Mouse (Mus musculus): ENCODE measurements around the gene Supt16. TPM values are rescaled to one million over a fixed set of nuclear protein-coding genes. Genes with fewer than 3 reads are reported as not detected.
A peak's percentile ranks its signal among the peaks of the same experiment; 100 is the strongest.

The Supt16 gene
- 52.1 and 58.6 TPM in 2 replicates for polyA plus RNA-seq (2014; fragmentation: Nextera tagmentation; extraction: Ambion mirVana)

GRCm38 (mm10) chr14:52197156-52197878, at the start of gene Supt16:
TSS of gene Supt16 (minus strand) at chr14:52197416.
- WGBS, result under 1% methylated on average over 59 of the region's 59 CpGs
- Histone ChIP-seq H3K4me3 (ENCODE audit: low read depth, low read length) (peak within 1 kb of the TSS; percentile 99), H3K4me2 (peak within 1 kb of the TSS; percentile 65), H3K36me3 (ENCODE audit: control insufficient read depth, insufficient read depth, low read length) (peaks cover 21% of the 10 kb centered on the region), H3K9me3 (ENCODE audit: control insufficient read depth, low read length) (no peaks in the 10 kb centered on the region), H3K4me1 (replicated peaks; ENCODE audit: control insufficient read depth, insufficient read depth, low read length) (peaks cover 18% of the 10 kb centered on the region), H3K27ac (ENCODE audit: low read depth, low read length) (peak within 1 kb of the TSS; percentile 98), H3K27me3 (replicated peaks; ENCODE audit: control insufficient read depth, insufficient read depth, low read length) (no peaks in the 10 kb centered on the region), H3K9ac (ENCODE audit: low read depth, low read length) (peak within 1 kb of the TSS; percentile 98)
- DNase-seq (ENCODE audit: low spot score) (peak; percentile 88), ATAC-seq (replicated peaks; ENCODE audit: low FRiP score) (peak; percentile 90)

- no peak overlapping the region for H3K4me2 ChIP-seq
- H3K9me3 ChIP-seq (ENCODE audit: control insufficient read depth, low read length), result no peaks in the 10 kb centered on the region
- no peak for ATAC-seq (replicated peaks; ENCODE audit: low FRiP score)
- H3K4me1 ChIP-seq (replicated peaks; ENCODE audit: control insufficient read depth, insufficient read depth, low read length), result peaks cover 18% of the 10 kb centered on the region
- no peak for DNase-seq (ENCODE audit: low spot score)
- no peaks in the 10 kb centered on the region for H3K27me3 ChIP-seq (replicated peaks; ENCODE audit: control insufficient read depth, insufficient read depth, low read length)
- H3K4me3 ChIP-seq (ENCODE audit: low read depth, low read length), result no peak overlapping the region
- H3K27ac ChIP-seq (ENCODE audit: low read depth, low read length), result no peak overlapping the region
- 0 out of 2 replicates have a peak, but pooled peaks cover 2% of the 10 kb centered on the region for H3K36me3 ChIP-seq (ENCODE audit: control insufficient read depth, insufficient read depth, low read length)
- 74% methylated on average over 4 of the region's 4 CpGs for WGBS
- H3K9ac ChIP-seq (ENCODE audit: low read depth, low read length), result no peak overlapping the region
Observed at GRCm38 (mm10) chr14:52246129-52246528, 48.9 kb upstream of the Supt16 start.

- H3K4me2 ChIP-seq, result peak overlapping the region; percentile 95
- H3K4me1 ChIP-seq (replicated peaks; ENCODE audit: control insufficient read depth, insufficient read depth, low read length), result peaks cover 18% of the 10 kb centered on the region
- ATAC-seq (replicated peaks; ENCODE audit: low FRiP score) (peak; percentile 70), DNase-seq (ENCODE audit: low spot score) (no peak)
- H3K4me3 ChIP-seq (ENCODE audit: low read depth, low read length), result peak overlapping the region; percentile 66
- no peaks in the 10 kb centered on the region for H3K27me3 ChIP-seq (replicated peaks; ENCODE audit: control insufficient read depth, insufficient read depth, low read length)
- peak overlapping the region; percentile 73 for H3K9ac ChIP-seq (ENCODE audit: low read depth, low read length)
- no peaks in the 10 kb centered on the region for H3K9me3 ChIP-seq (ENCODE audit: control insufficient read depth, low read length)
- WGBS, result 10% methylated on average over 7 of the region's 7 CpGs
- peak overlapping the region; percentile 76 for H3K27ac ChIP-seq (ENCODE audit: low read depth, low read length)
- H3K36me3 ChIP-seq (ENCODE audit: control insufficient read depth, insufficient read depth, low read length), result 0 out of 2 replicates have a peak, but pooled peaks cover under 1% of the 10 kb centered on the region
Observed at GRCm38 (mm10) chr14:52244690-52245042, 47.5 kb upstream of the Supt16 start.

GRCm38 (mm10) chr14:52244041-52244689, 46.9 kb upstream of the Supt16 start:
- peak; percentile 92 for DNase-seq (ENCODE audit: low spot score)
- peak overlapping the region; percentile 66 for H3K4me3 ChIP-seq (ENCODE audit: low read depth, low read length)
- ATAC-seq (replicated peaks; ENCODE audit: low FRiP score), result peak; percentile 98
- no peaks in the 10 kb centered on the region for H3K36me3 ChIP-seq (ENCODE audit: control insufficient read depth, insufficient read depth, low read length)
- H3K4me2 ChIP-seq, result peak overlapping the region; percentile 95
- no peaks in the 10 kb centered on the region for H3K9me3 ChIP-seq (ENCODE audit: control insufficient read depth, low read length)
- H3K27ac ChIP-seq (ENCODE audit: low read depth, low read length), result peak overlapping the region; percentile 76
- peaks cover 18% of the 10 kb centered on the region for H3K4me1 ChIP-seq (replicated peaks; ENCODE audit: control insufficient read depth, insufficient read depth, low read length)
- H3K27me3 ChIP-seq (replicated peaks; ENCODE audit: control insufficient read depth, insufficient read depth, low read length), result no peaks in the 10 kb centered on the region
- peak overlapping the region; percentile 73 for H3K9ac ChIP-seq (ENCODE audit: low read depth, low read length)
- WGBS, result under 1% methylated on average over 32 of the region's 32 CpGs

GRCm38 (mm10) chr14:52236216-52236615, 39.0 kb upstream of the Supt16 start:
- Histone ChIP-seq H3K4me3 (ENCODE audit: low read depth, low read length) (no peak overlapping the region), H3K4me1 (replicated peaks; ENCODE audit: control insufficient read depth, insufficient read depth, low read length) (no peaks in the 10 kb centered on the region), H3K27ac (ENCODE audit: low read depth, low read length) (no peak overlapping the region), H3K9ac (ENCODE audit: low read depth, low read length) (no peak overlapping the region), H3K9me3 (ENCODE audit: control insufficient read depth, low read length) (no peaks in the 10 kb centered on the region), H3K4me2 (no peak overlapping the region), H3K36me3 (ENCODE audit: control insufficient read depth, insufficient read depth, low read length) (peaks cover 44% of the 10 kb centered on the region), H3K27me3 (replicated peaks; ENCODE audit: control insufficient read depth, insufficient read depth, low read length) (no peaks in the 10 kb centered on the region)
- DNase-seq (ENCODE audit: low spot score) (no peak), ATAC-seq (replicated peaks; ENCODE audit: low FRiP score) (no peak)
- 85% methylated on average over 1 of the region's 1 CpGs for WGBS

- DNase-seq (ENCODE audit: low spot score), result no peak
- no peak overlapping the region for H3K4me3 ChIP-seq (ENCODE audit: low read depth, low read length)
- H3K36me3 ChIP-seq (ENCODE audit: control insufficient read depth, insufficient read depth, low read length), result peaks cover 51% of the 10 kb centered on the region
- H3K9me3 ChIP-seq (ENCODE audit: control insufficient read depth, low read length), result no peaks in the 10 kb centered on the region
- no peak overlapping the region for H3K27ac ChIP-seq (ENCODE audit: low read depth, low read length)
- H3K27me3 ChIP-seq (replicated peaks; ENCODE audit: control insufficient read depth, insufficient read depth, low read length), result no peaks in the 10 kb centered on the region
- no peaks in the 10 kb centered on the region for H3K4me1 ChIP-seq (replicated peaks; ENCODE audit: control insufficient read depth, insufficient read depth, low read length)
- H3K9ac ChIP-seq (ENCODE audit: low read depth, low read length), result no peak overlapping the region
- 91% methylated on average over 7 of the region's 7 CpGs for WGBS
- no peak overlapping the region for H3K4me2 ChIP-seq
- ATAC-seq (replicated peaks; ENCODE audit: low FRiP score), result no peak
Observed at GRCm38 (mm10) chr14:52235165-52235564, 37.9 kb upstream of the Supt16 start.

- ATAC-seq (replicated peaks; ENCODE audit: low FRiP score), result no peak; the same call in 1 of the 2 replicates
- no peaks in the 10 kb centered on the region for H3K4me1 ChIP-seq (replicated peaks; ENCODE audit: control insufficient read depth, insufficient read depth, low read length)
- no peaks in the 10 kb centered on the region for H3K9me3 ChIP-seq (ENCODE audit: control insufficient read depth, low read length)
- WGBS, result 73% methylated on average over 6 of the region's 6 CpGs
- H3K27ac ChIP-seq (ENCODE audit: low read depth, low read length), result no peak overlapping the region
- H3K4me2 ChIP-seq, result no peak overlapping the region
- no peak for DNase-seq (ENCODE audit: low spot score)
- no peak overlapping the region for H3K9ac ChIP-seq (ENCODE audit: low read depth, low read length)
- no peak overlapping the region for H3K4me3 ChIP-seq (ENCODE audit: low read depth, low read length)
- peaks cover 54% of the 10 kb centered on the region for H3K36me3 ChIP-seq (ENCODE audit: control insufficient read depth, insufficient read depth, low read length)
- H3K27me3 ChIP-seq (replicated peaks; ENCODE audit: control insufficient read depth, insufficient read depth, low read length), result no peaks in the 10 kb centered on the region
Observed at GRCm38 (mm10) chr14:52232249-52232648, 35.0 kb upstream of the Supt16 start.

GRCm38 (mm10) chr14:52225972-52226371, 28.8 kb upstream of the Supt16 start:
- no peaks in the 10 kb centered on the region for H3K4me1 ChIP-seq (replicated peaks; ENCODE audit: control insufficient read depth, insufficient read depth, low read length)
- ATAC-seq (replicated peaks; ENCODE audit: low FRiP score), result no peak
- no peak overlapping the region for H3K9ac ChIP-seq (ENCODE audit: low read depth, low read length)
- H3K9me3 ChIP-seq (ENCODE audit: control insufficient read depth, low read length), result no peaks in the 10 kb centered on the region
- no peak overlapping the region for H3K27ac ChIP-seq (ENCODE audit: low read depth, low read length)
- H3K36me3 ChIP-seq (ENCODE audit: control insufficient read depth, insufficient read depth, low read length), result peaks cover 35% of the 10 kb centered on the region
- no peak for DNase-seq (ENCODE audit: low spot score)
- 68% methylated on average over 2 of the region's 2 CpGs for WGBS
- H3K4me2 ChIP-seq, result no peak overlapping the region
- no peaks in the 10 kb centered on the region for H3K27me3 ChIP-seq (replicated peaks; ENCODE audit: control insufficient read depth, insufficient read depth, low read length)
- H3K4me3 ChIP-seq (ENCODE audit: low read depth, low read length), result no peak overlapping the region
